Mouse (Mus musculus) forebrain, embryonic 11.5 days (tissue): ENCODE data around the gene Tnks1bp1. TPM values are rescaled to one million over a fixed set of nuclear protein-coding genes. Genes with fewer than 3 reads are reported as not detected.
A peak's percentile ranks its signal among the peaks of the same experiment; 100 is the strongest.

ENCODE experiments used
- ATAC-seq: fragments of 200-750 bp; cut with Nextera tagmentation; replicated peaks from 2 replicates; pipeline ENCODE4 v1.8.0; 2017; ENCODE audit warnings: moderate TSS enrichment; ENCODE audit not compliant: low FRiP score
- DNase-seq: peaks from one replicate; pipeline ENCODE4 v3.0.0-alpha.2; 2017; ENCODE audit warnings: low spot score
- H3K27ac ChIP-seq: fragments of 300-500 bp; sonication (generic); 2 replicates; pipeline ENCODE4 v1.5.1; 2014; ENCODE audit warnings: low read depth, low read length
- H3K27me3 ChIP-seq: fragments of 300-500 bp; sonication (generic); 2 replicates; pipeline ENCODE4 v1.6.1; 2014; ENCODE audit warnings: mild to moderate bottlenecking, low read length, mixed read lengths; ENCODE audit not compliant: control insufficient read depth, insufficient read depth
- H3K36me3 ChIP-seq: fragments of 300-500 bp; sonication (generic); 2 replicates; pipeline ENCODE4 v1.6.1; 2014; ENCODE audit warnings: mild to moderate bottlenecking, low read length, moderate library complexity, mixed read lengths; ENCODE audit not compliant: control insufficient read depth, insufficient read depth
- H3K4me1 ChIP-seq: fragments of 300-500 bp; sonication (generic); replicated peaks from 2 replicates; pipeline ENCODE4 v1.6.1; 2014; ENCODE audit warnings: low read length, mixed read lengths; ENCODE audit not compliant: control insufficient read depth, insufficient read depth
- H3K4me2 ChIP-seq: fragments of 300-500 bp; sonication (generic); 2 replicates; pipeline ENCODE4 v1.6.1; 2014; ENCODE audit warnings: low read depth, mild to moderate bottlenecking, low read length, moderate library complexity, mixed read lengths; ENCODE audit not compliant: severe bottlenecking
- H3K4me3 ChIP-seq: fragments of 300-500 bp; sonication (generic); 2 replicates; pipeline ENCODE4 v1.5.1; 2014; ENCODE audit warnings: low read depth, low read length
- H3K9ac ChIP-seq: fragments of 300-500 bp; sonication (generic); 2 replicates; pipeline ENCODE4 v1.6.1; 2014; ENCODE audit warnings: low read length
- H3K9me3 ChIP-seq: fragments of 300-500 bp; sonication (generic); 2 replicates; pipeline ENCODE4 v1.6.1; 2016; ENCODE audit warnings: low read length, mixed read lengths; ENCODE audit not compliant: control insufficient read depth
- WGBS: fragments of 180-500 bp; shearing (Covaris S2); extraction: QIAGEN DNeasy Blood & Tissue Kit; methylation state at CpG from one replicate; pipeline ENCODE4 v1.1.7; 2014; 5-methylcytosine and 5-hydroxymethylcytosine counted together
- polyA plus RNA-seq: library from polyadenylated mRNA; unstranded; fragments of >200 nt; fragmentation: Nextera tagmentation; extraction: Ambion mirVana; gene quantifications from 2 replicates; pipeline ENCODE4 v1.2.1, GENCODE M21; 2014

Gene Tnks1bp1
- 10.0 and 10.2 TPM in 2 replicates for polyA plus RNA-seq

DNA sequence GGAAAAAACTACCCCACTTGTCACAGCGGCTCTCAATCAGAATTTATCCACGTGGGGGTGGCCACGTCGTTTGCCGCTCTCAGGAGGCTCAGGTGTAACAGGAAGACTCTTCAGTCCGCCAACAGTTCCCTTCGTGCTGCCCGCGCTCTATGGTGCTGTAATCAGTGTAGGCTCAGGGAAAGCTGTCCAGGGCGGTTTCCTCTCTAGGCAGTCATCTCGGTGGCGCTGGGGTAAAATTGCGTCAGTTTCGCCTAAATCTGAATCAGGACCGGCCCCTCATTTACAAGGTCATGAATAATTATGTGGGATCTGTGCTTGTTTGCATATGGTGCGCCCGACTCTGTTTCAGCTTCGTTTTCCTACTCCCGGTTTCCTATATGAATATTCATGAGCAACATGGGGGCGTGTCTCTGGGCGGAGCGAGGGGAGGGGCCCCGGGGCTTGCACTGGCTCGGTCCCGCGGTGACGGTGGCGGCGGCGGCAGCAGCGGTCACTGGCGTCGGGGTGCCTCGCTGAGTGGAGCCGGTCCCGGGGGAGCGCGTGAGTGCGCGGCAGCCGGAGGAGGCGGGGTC, at the start of gene Tnks1bp1:
Gene Tnks1bp1, plus strand, starts transcription at position 427 of the 572 bp plus-strand sequence.
- no peaks in the 10 kb centered on the region for H3K9me3 ChIP-seq
- ATAC-seq (peak; percentile 84), DNase-seq (peak; percentile 96)
- H3K4me3 ChIP-seq, result peak within 1 kb of the TSS; percentile 66
- H3K9ac ChIP-seq, result peak within 1 kb of the TSS; percentile 66
- peak within 1 kb of the TSS; percentile 75 for H3K27ac ChIP-seq
- H3K4me2 ChIP-seq, result peak within 1 kb of the TSS; percentile 60
- under 1% methylated on average over 42 of the region's 42 CpGs for WGBS
- H3K27me3 ChIP-seq, result no peaks in the 10 kb centered on the region
- H3K36me3 ChIP-seq, result peaks cover 9% of the 10 kb centered on the region
- H3K4me1 ChIP-seq, result peaks cover 28% of the 10 kb centered on the region

GRCm38 (mm10) chr2:84999486-85000181, 48.2 kb upstream of the Tnks1bp1 start:
- H3K9ac ChIP-seq, result no peak overlapping the region
- WGBS, result 86% methylated on average over 3 of the region's 3 CpGs
- H3K27ac ChIP-seq, result no peak overlapping the region

DNA sequence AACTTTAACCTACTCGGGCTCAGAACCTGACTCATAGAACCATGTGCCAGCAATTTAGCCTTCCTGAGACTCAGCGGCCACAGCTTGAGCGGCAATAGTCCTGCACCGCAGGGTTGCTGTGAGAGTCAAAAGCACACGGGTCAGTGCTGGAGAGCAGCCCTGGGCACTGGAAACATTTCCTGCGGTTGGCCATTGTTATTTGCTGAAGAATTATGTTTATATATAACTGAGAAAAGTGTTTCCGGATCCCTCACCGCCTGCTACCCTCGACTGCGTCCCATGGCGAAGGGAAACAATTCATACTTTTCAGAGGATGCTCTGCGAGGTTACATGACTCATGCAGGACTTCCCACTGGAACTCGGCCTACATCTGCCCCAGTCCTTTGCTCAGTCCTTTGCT, 46.3 kb upstream of the Tnks1bp1 start:
- Histone ChIP-seq H3K4me2 (no peak overlapping the region), H3K27me3 (no peaks in the 10 kb centered on the region), H3K4me1 (no peaks in the 10 kb centered on the region), H3K27ac (no peak overlapping the region), H3K4me3 (no peak overlapping the region), H3K9ac (no peak overlapping the region), H3K9me3 (no peaks in the 10 kb centered on the region), H3K36me3 (no peaks in the 10 kb centered on the region)
- ATAC-seq, result no peak
- no peak for DNase-seq
- WGBS, result 71% methylated on average over 13 of the region's 13 CpGs

More at GRCm38 (mm10) chr2:84999486-85000181, 48.2 kb upstream of the Tnks1bp1 start:
- Histone ChIP-seq H3K4me2 (no peak overlapping the region), H3K4me1 (no peaks in the 10 kb centered on the region), H3K27me3 (no peaks in the 10 kb centered on the region), H3K36me3 (no peaks in the 10 kb centered on the region), H3K4me3 (no peak overlapping the region), H3K9me3 (no peaks in the 10 kb centered on the region)
- DNase-seq (no peak), ATAC-seq (no peak)

- Histone ChIP-seq H3K9me3 (no peaks in the 10 kb centered on the region), H3K27me3 (no peaks in the 10 kb centered on the region), H3K27ac (no peak overlapping the region), H3K36me3 (no peaks in the 10 kb centered on the region), H3K4me3 (no peak overlapping the region), H3K9ac (no peak overlapping the region), H3K4me1 (no peaks in the 10 kb centered on the region), H3K4me2 (no peak overlapping the region)
- ATAC-seq, result no peak
- WGBS, result 74% methylated on average over 8 of the region's 8 CpGs
- DNase-seq, result no peak
Measured at GRCm38 (mm10) chr2:85002575-85002974, 45.2 kb upstream of the Tnks1bp1 start.

- Histone ChIP-seq H3K4me2 (no peak overlapping the region), H3K9ac (no peak overlapping the region), H3K4me1 (no peaks in the 10 kb centered on the region), H3K4me3 (no peak overlapping the region), H3K27ac (no peak overlapping the region), H3K9me3 (no peaks in the 10 kb centered on the region), H3K36me3 (no peaks in the 10 kb centered on the region), H3K27me3 (no peaks in the 10 kb centered on the region)
- no peak for ATAC-seq
- WGBS, result 90% methylated on average over 4 of the region's 4 CpGs
- DNase-seq, result no peak
Measured at GRCm38 (mm10) chr2:85004341-85004740, 43.5 kb upstream of the Tnks1bp1 start.

DNA sequence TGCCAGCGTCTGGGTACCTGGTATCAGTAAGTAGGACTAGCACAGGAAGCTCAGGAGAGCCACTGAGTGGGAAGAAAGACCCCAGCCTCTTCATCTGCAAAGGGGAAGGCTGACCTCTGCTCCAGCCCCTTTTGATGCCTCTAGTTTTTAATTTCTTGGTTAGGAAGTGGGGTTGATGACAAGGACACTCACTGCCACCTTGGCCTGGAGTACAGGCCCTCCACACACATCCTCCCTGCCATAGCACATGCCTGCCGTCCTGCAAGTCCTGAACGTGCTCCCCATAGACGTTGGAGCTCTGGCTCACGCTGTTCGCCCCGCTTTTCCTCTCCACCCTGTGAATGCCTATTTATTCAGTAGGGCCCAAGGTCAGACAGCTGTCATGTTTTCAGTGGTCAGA, 41.2 kb upstream of the Tnks1bp1 start:
- no peak overlapping the region for H3K9ac ChIP-seq
- no peak for ATAC-seq
- H3K4me2 ChIP-seq, result no peak overlapping the region
- H3K27ac ChIP-seq, result no peak overlapping the region
- no peaks in the 10 kb centered on the region for H3K9me3 ChIP-seq
- WGBS, result 88% methylated on average over 7 of the region's 7 CpGs
- H3K27me3 ChIP-seq, result no peaks in the 10 kb centered on the region
- H3K4me1 ChIP-seq, result no peaks in the 10 kb centered on the region
- no peak for DNase-seq
- no peak overlapping the region for H3K4me3 ChIP-seq
- H3K36me3 ChIP-seq, result no peaks in the 10 kb centered on the region

- ATAC-seq (peak; percentile 39; the same call in 1 of the 2 replicates), DNase-seq (no peak)
- Histone ChIP-seq H3K27ac (no peak overlapping the region), H3K9me3 (no peaks in the 10 kb centered on the region), H3K27me3 (no peaks in the 10 kb centered on the region), H3K9ac (no peak overlapping the region), H3K36me3 (no peaks in the 10 kb centered on the region), H3K4me2 (no peak overlapping the region), H3K4me1 (no peaks in the 10 kb centered on the region), H3K4me3 (no peak overlapping the region)
- WGBS, result 24% methylated on average over 4 of the region's 4 CpGs
Measured at GRCm38 (mm10) chr2:85007729-85008128, 40.1 kb upstream of the Tnks1bp1 start.

GRCm38 (mm10) chr2:85009212-85009611, 38.6 kb upstream of the Tnks1bp1 start:
- Histone ChIP-seq H3K9ac (no peak overlapping the region), H3K4me2 (no peak overlapping the region), H3K27me3 (no peaks in the 10 kb centered on the region), H3K9me3 (no peaks in the 10 kb centered on the region), H3K4me3 (no peak overlapping the region), H3K4me1 (no peaks in the 10 kb centered on the region), H3K27ac (no peak overlapping the region), H3K36me3 (no peaks in the 10 kb centered on the region)
- ATAC-seq (no peak), DNase-seq (no peak)
- 79% methylated on average over 2 of the region's 2 CpGs for WGBS
